9 mouse cellular contexts compared by ENCODE assay signal in the genomic region with DNA sequence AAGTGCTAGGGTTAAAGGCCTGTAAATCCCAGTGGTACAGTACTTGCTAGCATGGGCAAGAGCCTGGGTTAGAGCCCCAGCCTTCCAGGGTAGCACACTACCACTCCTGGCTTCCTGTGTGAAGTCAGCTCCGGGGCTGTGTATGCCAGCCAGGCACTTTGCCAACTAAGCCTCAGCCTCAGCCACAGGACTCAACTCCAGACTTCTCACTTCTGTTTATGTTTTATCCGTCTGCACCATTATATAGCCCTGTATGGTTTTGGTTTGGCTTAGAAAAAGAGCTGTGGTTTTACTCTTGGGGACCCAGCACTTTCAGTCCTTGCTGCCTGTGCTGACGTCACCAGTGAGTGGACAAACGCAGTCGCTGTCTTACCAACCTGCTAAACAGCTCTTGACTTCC.
DNase-seq lines count a peak whose midpoint lies in the region; ATAC-seq and TF ChIP-seq lines count a peak whose summit lies in the region.
"Had no signal": no experiment of that assay in that cellular context is flagged by ENCODE, and none has a peak within 500 bp of the region (broad histone marks: within the 10 kb centered on the region; RNA-seq: fewer than 3 reads in every experiment).

No protein-coding gene starts in this region.

- H3K4me3 ChIP-seq in hindbrain, postnatal 0 days (ENCODE audit: low read length), result no peak overlapping the region
- H3K4me3 ChIP-seq in hindbrain, embryonic 12.5 days, result no peak overlapping the region
- H3K4me3 ChIP-seq in lung, embryonic 15.5 days, result no peak overlapping the region

- no peak overlapping the region for H3K9ac ChIP-seq in hindbrain, postnatal 0 days (replicated peaks; ENCODE audit: low read length)
- no peak overlapping the region for H3K9ac ChIP-seq in hindbrain, embryonic 12.5 days
- H3K9ac ChIP-seq in lung, embryonic 15.5 days, result no peak overlapping the region

- H3K9me3 ChIP-seq in hindbrain, postnatal 0 days (ENCODE audit: low read length), result no peaks in the 10 kb centered on the region
- no peaks in the 10 kb centered on the region for H3K9me3 ChIP-seq in hindbrain, embryonic 12.5 days (replicated peaks)
- no peaks in the 10 kb centered on the region for H3K9me3 ChIP-seq in lung, embryonic 15.5 days

- H3K4me1 ChIP-seq in hindbrain, postnatal 0 days (ENCODE audit: insufficient read depth, low read length), result no peaks in the 10 kb centered on the region
- no peaks in the 10 kb centered on the region for H3K4me1 ChIP-seq in hindbrain, embryonic 12.5 days
- H3K4me1 ChIP-seq in lung, embryonic 15.5 days, result 0 out of 2 replicates have a peak, but pooled peaks cover 8% of the 10 kb centered on the region

- ATAC-seq in hindbrain, postnatal 0 days, result no peak
- no peak for ATAC-seq in hindbrain, embryonic 12.5 days (ENCODE audit: low FRiP score)
- peak; percentile 64; the same call in 1 of the 2 replicates for ATAC-seq in lung, embryonic 15.5 days (ENCODE audit: borderline replicate concordance, extremely low read depth, low FRiP score, low TSS enrichment)
- no peak for ATAC-seq in erythroblast, adult 5-6 weeks (replicated peaks; ENCODE audit: low FRiP score, poor library complexity, severe bottlenecking)

- H3K27me3 ChIP-seq in hindbrain, postnatal 0 days (ENCODE audit: insufficient read depth, low read length), result no peaks in the 10 kb centered on the region
- H3K27me3 ChIP-seq in hindbrain, embryonic 12.5 days, result no peaks in the 10 kb centered on the region
- no peaks in the 10 kb centered on the region for H3K27me3 ChIP-seq in lung, embryonic 15.5 days

- TF ChIP-seq CTCF in hindbrain, postnatal 0 days (IDR thresholded peaks at IDR 0.05; ENCODE audit: low read depth), result no peak

- 62% methylated on average over 5 of the region's 5 CpGs for WGBS in hindbrain, postnatal 0 days
- WGBS in hindbrain, embryonic 12.5 days, result 87% methylated on average over 5 of the region's 5 CpGs
- 55% methylated on average over 5 of the region's 5 CpGs for WGBS in lung, embryonic 15.5 days

- no peak overlapping the region for H3K27ac ChIP-seq in hindbrain, postnatal 0 days
- no peak overlapping the region; the same call in 1 of the 2 replicates for H3K27ac ChIP-seq in hindbrain, embryonic 12.5 days
- peak overlapping the region; percentile 22; the same call in 1 of the 2 replicates for H3K27ac ChIP-seq in lung, embryonic 15.5 days
- H3K27ac ChIP-seq: kidney, postnatal 0 days had no signal

- DNase-seq in hindbrain, postnatal 0 days (ENCODE audit: low spot score), result peak; percentile 51
- peak; percentile 57 for DNase-seq in MN1 (ENCODE audit: low spot score)
- DNase-seq in cerebellum, postnatal 25 days, result peak; percentile 42 to 61
- DNase-seq in layer of hippocampus, adult 18-20 months (ENCODE audit: low spot score in 2 of 2), result no peak
- DNase-seq in frontal cortex, postnatal 10 days (ENCODE audit: low spot score in 2 of 2), result no peak

- H3K4me2 ChIP-seq in hindbrain, postnatal 0 days (ENCODE audit: low read depth, low read length), result no peak overlapping the region
- no peak overlapping the region for H3K4me2 ChIP-seq in hindbrain, embryonic 12.5 days (replicated peaks)
- no peak overlapping the region for H3K4me2 ChIP-seq in lung, embryonic 15.5 days

- peaks cover 15% of the 10 kb centered on the region; the same call in 1 of the 2 replicates for H3K36me3 ChIP-seq in hindbrain, postnatal 0 days (ENCODE audit: insufficient read depth, low read length)
- H3K36me3 ChIP-seq in hindbrain, embryonic 12.5 days, result peaks cover 44% of the 10 kb centered on the region
- peaks cover 28% of the 10 kb centered on the region for H3K36me3 ChIP-seq in lung, embryonic 15.5 days

Comparison
In these comparisons a context has a peak if more than half of its experiments do, and no peak if none do; other contexts are left out.
1. DNase-seq: peak in hindbrain, postnatal 0 days (single experiment), MN1 (single experiment) and cerebellum, postnatal 25 days (2 of 2); none in layer of hippocampus, adult 18-20 months (0 of 2) and frontal cortex, postnatal 10 days (0 of 2).